Mouse (Mus musculus) brown adipose tissue, adult 24 weeks (tissue): ENCODE measurements at regions not wholly inside any gene's neighbourhood (a gene's known extent, or its start where the extent isn't known, plus 50 kb on each side); places are given as distances from the start of the nearest gene placed in this dataset.

ENCODE experiments used
- H3K27ac ChIP-seq: fragments of 200-500 bp; replicated peaks from 2 replicates; pipeline ENCODE4 v1.5.1; 2012; ENCODE audit warnings: low read depth, mild to moderate bottlenecking, low read length
- H3K4me1 ChIP-seq: fragments of 200-500 bp; 2 replicates; pipeline ENCODE4 v1.6.1; 2012; ENCODE audit warnings: low read length, mixed read lengths; ENCODE audit not compliant: control insufficient read depth, insufficient read depth, insufficient read length
- H3K4me3 ChIP-seq: fragments of 200-500 bp; 2 replicates; pipeline ENCODE4 v1.5.1; 2012; ENCODE audit warnings: low read depth, mild to moderate bottlenecking, low read length, moderate library complexity; ENCODE audit not compliant: insufficient read depth

DNA sequence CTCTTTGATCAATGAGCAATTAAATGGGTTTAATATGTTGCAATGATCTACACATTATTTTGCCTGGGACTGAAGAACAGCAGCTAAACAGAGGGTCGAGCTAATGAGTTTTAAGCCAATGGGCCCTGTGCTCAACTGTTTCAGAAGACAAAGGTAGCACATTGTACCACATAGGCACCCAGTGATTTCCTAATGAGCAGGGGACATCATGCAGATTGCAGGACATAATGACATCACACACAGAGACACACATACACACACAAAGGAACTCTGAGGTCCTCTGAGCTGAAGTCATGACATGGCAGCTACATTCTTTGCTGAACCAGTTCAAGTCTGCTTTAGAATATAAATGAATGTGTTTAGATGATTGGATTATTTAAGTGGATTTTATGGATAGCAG, 71.9 kb downstream of the Zfp330 start:
- Histone ChIP-seq H3K27ac (no peak overlapping the region), H3K4me3 (no peak overlapping the region), H3K4me1 (peaks cover 6% of the 10 kb centered on the region; the same call in 1 of the 2 replicates)

DNA sequence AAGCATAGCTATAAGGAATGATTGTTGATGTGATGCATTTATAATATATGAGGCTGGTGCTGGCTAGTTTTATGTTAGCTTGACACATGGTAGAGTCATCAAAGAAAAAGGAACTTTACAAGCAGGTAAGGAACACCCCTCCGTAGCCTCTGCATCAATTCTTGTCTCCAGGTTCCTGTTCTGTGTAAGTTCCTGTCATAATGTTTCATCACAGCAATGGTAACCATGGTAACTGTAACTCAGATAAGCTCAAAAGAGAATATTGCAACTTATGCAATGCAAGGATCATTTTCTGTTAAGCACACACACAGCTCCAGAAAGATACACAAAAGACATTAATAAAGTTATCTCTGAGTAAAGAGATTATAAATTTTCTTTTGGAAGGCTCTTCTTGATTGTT, 73.5 kb downstream of the Zfp330 start:
- Histone ChIP-seq H3K4me3 (no peak overlapping the region), H3K4me1 (peaks cover 6% of the 10 kb centered on the region; the same call in 1 of the 2 replicates), H3K27ac (no peak overlapping the region)

DNA sequence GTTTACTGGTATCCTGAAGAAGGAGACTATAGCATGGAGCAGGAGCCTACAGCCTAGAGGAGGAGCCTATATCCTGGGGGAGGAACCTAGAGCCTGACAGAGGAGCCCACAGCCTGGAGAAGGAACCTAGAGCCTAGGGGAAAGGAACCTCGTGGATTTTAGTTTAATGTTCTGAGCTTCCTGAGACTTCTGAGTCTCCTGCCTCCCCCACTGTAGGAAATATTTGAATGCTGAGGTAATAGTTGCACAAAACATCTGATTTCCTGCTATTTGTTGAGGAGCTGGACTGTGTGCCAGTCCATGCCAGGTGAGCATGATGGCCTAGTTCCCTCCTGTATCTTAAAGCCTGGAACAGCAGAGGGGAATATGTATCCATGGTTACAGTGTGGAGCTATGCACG, 74.7 kb downstream of the Zfp330 start:
- peak overlapping the region; percentile 81 for H3K27ac ChIP-seq
- peaks cover 6% of the 10 kb centered on the region; the same call in 1 of the 2 replicates for H3K4me1 ChIP-seq

DNA sequence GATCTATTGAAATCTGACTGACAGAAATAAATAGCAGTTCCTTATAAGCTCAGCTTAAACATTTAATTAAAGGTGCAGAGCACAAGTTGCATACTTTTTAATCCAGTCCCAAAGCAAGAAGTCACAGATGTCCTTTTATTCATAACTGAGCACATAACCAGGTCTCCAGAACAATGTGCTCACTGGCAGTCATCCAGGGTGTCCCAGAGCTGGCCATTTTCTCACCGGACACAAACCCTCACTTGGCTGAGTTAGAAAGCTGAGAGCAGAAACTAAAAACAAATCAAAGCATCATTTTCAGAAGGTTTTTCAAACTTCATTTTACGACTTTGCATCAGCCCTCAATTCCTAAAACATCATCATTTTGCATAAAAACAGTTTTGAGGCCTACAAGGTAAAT, 75.9 kb downstream of the Zfp330 start:
- no peak overlapping the region for H3K4me3 ChIP-seq
- peak overlapping the region; percentile 70 for H3K27ac ChIP-seq
- peaks cover 6% of the 10 kb centered on the region; the same call in 1 of the 2 replicates for H3K4me1 ChIP-seq

More for the DNA sequence above, 74.7 kb downstream of the Zfp330 start:
- H3K4me3 ChIP-seq = no peak overlapping the region

DNA sequence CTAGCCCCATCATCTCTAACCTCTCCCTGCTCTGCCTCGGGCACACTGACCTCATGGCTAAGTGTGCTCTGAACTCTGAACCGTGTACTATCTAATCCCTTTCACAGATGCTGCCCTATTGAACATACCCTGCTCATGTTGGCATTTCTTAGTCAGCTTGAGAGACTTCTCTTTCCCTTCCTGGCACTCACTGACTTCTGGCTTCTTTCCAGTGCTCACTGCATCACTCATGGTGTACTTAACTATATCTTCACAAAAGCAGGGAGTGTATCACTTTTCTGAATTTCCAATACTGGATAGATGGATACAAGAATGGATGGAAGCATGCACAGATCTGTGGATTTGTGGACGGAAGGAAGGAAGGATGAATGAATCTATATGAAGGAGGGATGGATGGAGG, 80.9 kb downstream of the Zfp330 start:
- H3K4me3 ChIP-seq = no peak overlapping the region

DNA sequence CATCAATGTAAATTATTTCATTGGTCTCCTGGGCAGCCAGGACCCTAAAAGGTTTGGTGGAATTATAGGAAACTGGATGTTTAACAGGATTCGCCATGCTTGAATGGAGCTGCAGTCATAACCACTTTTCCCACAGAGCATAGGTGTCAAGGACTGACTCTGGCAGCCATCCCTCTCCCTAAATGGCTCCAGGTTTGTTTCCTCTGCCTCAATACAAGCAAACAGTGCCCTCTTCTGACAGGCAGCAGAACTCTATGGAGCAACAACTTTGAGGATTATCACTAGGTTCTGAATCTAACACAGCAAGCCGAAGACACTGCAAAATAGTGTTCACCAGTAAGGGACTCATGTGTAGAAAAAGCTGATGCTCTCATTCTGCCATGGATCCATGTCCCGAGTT, 84.6 kb downstream of the Zfp330 start:
- no peak overlapping the region for H3K4me3 ChIP-seq
- no peaks in the 10 kb centered on the region for H3K4me1 ChIP-seq
- no peak overlapping the region for H3K27ac ChIP-seq

More for the DNA sequence above, 80.9 kb downstream of the Zfp330 start:
- Histone ChIP-seq H3K27ac (no peak overlapping the region), H3K4me1 (no peaks in the 10 kb centered on the region)

DNA sequence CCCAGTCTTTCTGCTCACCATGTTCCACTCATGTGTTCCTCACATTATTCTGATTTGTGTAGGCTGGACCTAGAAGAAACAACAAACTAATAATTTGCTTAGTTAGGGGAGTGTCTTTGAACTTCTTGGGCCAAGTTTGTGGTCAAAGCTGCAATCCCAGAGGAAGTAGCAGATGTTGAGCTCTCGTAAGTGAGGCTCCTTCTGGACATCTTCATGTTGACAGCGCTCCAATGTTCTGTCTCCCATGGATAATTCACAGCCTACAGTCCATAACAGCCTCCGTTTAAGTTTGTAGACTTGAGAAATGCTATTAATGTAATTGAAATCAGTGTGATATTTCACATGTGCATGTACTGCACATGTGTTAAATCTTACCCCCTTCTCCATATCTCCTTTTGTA, 88.0 kb downstream of the Zfp330 start:
- no peak overlapping the region for H3K4me3 ChIP-seq
- no peaks in the 10 kb centered on the region for H3K4me1 ChIP-seq
- H3K27ac ChIP-seq = no peak overlapping the region

DNA sequence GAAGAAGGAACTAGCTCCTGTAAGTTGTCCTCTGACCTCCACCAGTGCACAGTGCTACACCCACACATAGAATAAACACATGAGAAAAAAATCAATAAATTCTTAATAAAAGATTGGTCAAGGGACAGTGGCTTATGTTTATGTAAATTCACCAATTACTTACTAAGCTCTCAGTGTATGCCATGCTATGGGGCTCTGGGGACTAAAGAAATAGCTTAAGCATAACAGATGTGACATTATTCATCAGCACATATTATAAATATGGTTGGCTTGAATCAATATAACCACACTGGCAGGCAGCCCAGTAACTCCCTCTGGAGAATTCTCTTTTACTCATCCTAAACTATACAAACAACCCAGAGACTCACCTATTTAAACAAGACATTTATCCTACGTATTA, 95.2 kb downstream of the Zfp330 start:
- Histone ChIP-seq H3K27ac (no peak overlapping the region), H3K4me3 (no peak overlapping the region), H3K4me1 (no peaks in the 10 kb centered on the region; the same call in 1 of the 2 replicates)

DNA sequence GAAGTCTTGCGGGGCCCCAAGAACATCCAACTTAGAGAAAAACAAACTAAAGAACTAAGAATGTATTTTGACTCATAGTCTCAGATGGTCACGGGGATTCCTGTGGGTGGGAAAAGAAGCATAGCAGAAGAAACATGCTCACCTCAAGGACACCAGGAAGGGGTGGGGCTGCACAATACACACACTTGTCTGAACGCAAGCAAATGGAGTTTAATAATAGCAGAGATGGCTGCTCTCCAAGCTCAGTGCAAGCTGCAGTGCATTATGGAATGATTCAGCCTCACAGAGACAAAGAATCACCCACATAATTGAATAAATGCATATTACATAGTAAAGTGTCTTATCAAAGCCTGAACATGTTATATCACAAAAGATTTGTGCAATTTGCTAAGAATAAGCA, 96.2 kb downstream of the Zfp330 start:
- Histone ChIP-seq H3K4me1 (no peaks in the 10 kb centered on the region; the same call in 1 of the 2 replicates), H3K4me3 (no peak overlapping the region), H3K27ac (no peak overlapping the region)

DNA sequence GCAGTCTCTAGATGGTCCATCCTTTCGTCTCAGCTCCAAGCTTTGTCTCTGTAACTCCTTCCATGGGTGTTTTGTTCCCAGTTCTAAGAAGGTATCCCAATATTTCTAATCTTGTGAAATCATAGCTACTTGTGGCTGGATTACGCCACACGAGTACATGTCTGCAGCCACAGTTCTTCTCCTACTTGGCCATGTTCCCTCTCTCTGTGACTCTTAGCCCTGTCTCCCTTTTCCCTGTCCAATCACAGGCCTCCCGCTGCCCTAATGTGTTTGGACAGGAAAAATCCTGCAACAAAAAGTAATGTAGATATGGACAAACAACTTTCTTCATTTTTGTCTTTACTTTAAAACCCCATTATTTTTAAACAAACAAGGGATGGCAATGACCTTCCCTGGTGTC, 104.7 kb downstream of the Zfp330 start:
- Histone ChIP-seq H3K27ac (no peak overlapping the region), H3K4me3 (no peak overlapping the region), H3K4me1 (no peaks in the 10 kb centered on the region)

DNA sequence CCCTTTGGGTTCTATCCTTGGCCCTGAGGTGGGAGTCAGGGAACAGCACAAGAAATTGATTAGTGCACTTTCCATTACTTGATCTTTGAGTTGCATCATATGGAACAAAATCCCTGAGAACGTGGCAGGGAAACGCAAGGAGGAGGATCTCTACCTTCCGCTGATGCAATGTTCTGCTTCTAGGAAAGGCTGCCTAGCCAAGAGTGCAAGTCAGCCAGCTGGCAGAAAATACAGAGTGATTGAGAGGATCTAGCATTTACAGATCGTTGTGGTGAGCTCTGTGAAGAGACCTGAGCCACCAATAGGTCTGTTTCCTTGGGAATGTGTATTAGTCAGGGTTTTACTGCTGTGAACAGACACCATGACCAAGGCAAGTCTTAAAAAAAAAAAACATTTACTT, 108.8 kb downstream of the Zfp330 start:
- H3K4me1 ChIP-seq = no peaks in the 10 kb centered on the region
- H3K4me3 ChIP-seq = no peak overlapping the region
- no peak overlapping the region for H3K27ac ChIP-seq

DNA sequence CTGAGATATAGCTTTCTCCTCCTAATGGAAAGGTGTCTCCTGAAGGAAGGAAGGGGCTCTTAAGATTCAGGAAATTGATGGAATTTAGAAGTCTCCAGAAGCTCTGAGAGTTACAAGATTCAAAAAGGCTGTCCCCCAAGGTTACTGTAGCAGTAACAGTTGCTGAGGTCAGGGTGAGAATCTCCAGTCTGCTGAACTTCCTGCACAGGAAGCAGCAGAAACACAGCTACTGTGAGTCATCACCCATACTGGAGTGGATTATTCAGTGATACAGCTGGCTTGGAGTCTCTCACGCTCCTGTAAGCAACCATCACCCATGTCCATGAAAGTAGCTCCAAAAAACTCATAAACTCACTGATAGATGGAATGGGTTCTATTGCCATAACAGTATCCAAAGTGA, 133.5 kb downstream of the Zfp330 start:
- Histone ChIP-seq H3K4me1 (no peaks in the 10 kb centered on the region), H3K27ac (no peak overlapping the region), H3K4me3 (no peak overlapping the region)

DNA sequence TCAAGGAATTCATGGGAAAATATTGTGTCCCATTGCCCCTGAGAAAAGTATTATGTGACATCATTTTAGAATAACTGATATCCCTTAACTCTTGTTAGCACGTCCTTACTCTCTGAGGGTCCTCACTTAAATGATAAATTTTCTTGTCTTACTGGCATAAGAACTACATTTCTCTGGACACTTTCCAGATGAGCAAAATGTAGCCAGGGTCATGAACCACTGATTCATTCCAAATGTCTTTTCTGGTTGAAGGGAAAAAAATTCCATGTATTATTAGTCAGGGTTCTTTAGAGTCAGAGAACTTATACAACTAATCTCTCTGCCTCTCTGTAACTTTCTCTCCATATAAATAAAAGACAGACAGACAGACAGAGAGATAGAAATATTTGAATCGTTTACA, 143.5 kb downstream of the Zfp330 start:
- Histone ChIP-seq H3K27ac (no peak overlapping the region), H3K4me3 (no peak overlapping the region), H3K4me1 (no peaks in the 10 kb centered on the region)

DNA sequence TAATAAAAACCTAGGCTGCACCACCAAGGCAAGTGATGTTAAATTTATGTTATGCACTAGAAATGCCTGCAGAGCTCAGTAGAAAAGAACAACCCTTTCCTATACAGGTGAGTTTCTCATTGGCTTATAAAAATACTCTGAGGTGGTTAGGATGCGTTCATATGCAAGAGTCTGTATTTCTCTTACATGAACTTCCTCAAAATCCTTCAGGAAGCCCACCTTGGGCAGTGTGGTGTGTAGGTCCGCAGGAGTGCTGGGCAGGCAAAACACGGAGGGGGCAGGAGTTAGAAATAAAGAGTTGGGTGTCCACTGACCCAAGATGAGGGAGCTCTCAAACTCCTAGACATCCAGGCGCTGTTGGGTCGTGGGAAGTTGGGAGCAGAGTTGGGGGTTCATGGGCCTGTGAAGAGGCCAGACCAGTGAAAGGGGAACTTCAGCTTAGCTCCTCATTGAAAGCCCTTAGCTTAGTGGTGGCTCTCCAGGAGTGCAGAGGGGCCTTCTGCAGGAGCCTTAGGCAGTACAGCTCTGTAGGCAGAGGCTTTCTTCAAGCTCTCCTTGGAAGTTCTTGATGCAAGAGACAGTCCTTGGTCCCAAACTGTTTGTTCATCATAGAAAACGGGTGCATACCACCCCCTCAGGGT, 150.0 kb downstream of the Zfp330 start:
- no peak overlapping the region for H3K27ac ChIP-seq
- H3K4me1 ChIP-seq = no peaks in the 10 kb centered on the region
- H3K4me3 ChIP-seq = no peak overlapping the region

DNA sequence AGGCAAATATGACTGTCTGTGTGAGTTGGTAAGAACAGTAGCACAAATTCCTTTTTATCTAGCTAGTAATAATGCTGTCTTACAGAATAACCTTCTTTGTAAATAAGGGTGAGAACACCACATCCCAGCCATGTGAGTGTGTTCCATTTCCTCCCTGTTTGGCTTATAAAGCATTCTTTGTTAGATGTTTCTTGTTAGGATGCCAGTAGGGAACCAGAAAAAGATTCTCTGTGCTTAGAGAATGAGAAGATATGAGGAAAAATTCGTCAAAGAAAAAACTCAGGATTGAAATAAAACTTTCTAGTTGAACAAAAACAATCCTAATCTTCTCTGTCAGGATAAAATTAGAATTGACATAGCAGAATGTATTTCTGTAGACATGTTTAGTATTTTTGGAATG, 155.3 kb downstream of the Zfp330 start:
- H3K4me1 ChIP-seq = no peaks in the 10 kb centered on the region
- H3K27ac ChIP-seq = no peak overlapping the region

DNA sequence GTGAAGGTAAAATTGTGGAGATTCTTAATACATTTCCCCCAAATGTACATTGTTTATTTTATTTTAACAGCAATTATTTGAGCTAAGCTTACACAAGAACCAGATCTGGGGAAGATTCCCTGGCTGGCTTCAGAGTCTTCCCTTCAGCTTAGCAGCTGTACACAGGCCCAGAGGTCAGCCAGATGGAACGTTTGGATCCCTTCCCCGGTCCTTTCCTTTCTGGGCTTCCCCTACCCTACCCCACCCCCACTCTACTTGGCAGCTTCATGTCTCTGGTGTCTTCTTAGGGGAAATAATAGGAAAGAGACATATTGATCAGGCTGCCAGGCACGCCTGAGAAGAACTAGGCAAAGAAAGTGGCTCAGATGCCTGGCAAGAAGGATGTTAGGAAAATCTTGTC, 172.4 kb downstream of the Zfp330 start:
- Histone ChIP-seq H3K4me3 (no peak overlapping the region), H3K4me1 (no peaks in the 10 kb centered on the region), H3K27ac (no peak overlapping the region)

More for the DNA sequence above, 155.3 kb downstream of the Zfp330 start:
- H3K4me3 ChIP-seq = no peak overlapping the region
